ENCODE assay signal across 42 mouse cellular contexts in genomic region chr11:4403381-4403780, GRCm38 (mm10). TPM values are rescaled to one million over a fixed set of nuclear protein-coding genes. Genes with fewer than 3 reads are reported as not detected.
"Had no signal": no experiment of that assay in that cellular context is flagged by ENCODE, and none has a peak within 500 bp of the region (broad histone marks: within the 10 kb centered on the region; RNA-seq: fewer than 3 reads in every experiment).

No protein-coding gene starts in this region.

- H3K36me3 ChIP-seq: heart, embryonic 12.5 days; heart, embryonic 13.5 days; heart, embryonic 15.5 days; hindbrain, embryonic 10.5 days; hindbrain, embryonic 12.5 days; hindbrain, embryonic 13.5 days; hindbrain, embryonic 15.5 days; intestine, embryonic 15.5 days; kidney, embryonic 15.5 days had no signal

- H3K9ac ChIP-seq: heart, embryonic 12.5 days; heart, embryonic 13.5 days; heart, embryonic 15.5 days; hindbrain, embryonic 12.5 days; hindbrain, embryonic 13.5 days; hindbrain, embryonic 14.5 days; hindbrain, embryonic 15.5 days; intestine, embryonic 15.5 days; kidney, embryonic 15.5 days had no signal

- H3K9me3 ChIP-seq: heart, embryonic 12.5 days; heart, embryonic 13.5 days; heart, embryonic 15.5 days; hindbrain, embryonic 10.5 days; hindbrain, embryonic 12.5 days; hindbrain, embryonic 13.5 days; hindbrain, embryonic 15.5 days; intestine, embryonic 15.5 days; kidney, embryonic 15.5 days had no signal

- ATAC-seq: hindbrain, embryonic 16.5 days; hindbrain, postnatal 0 days; inflammation-experienced regulatory T-cells, adult 6 months; intestine, embryonic 15.5 days; intestine, embryonic 16.5 days; intestine, postnatal 0 days had no signal

- H3K27ac ChIP-seq: heart, embryonic 13.5 days; heart, embryonic 15.5 days; hindbrain, embryonic 10.5 days; hindbrain, embryonic 12.5 days; hindbrain, embryonic 13.5 days; hindbrain, embryonic 14.5 days; hindbrain, embryonic 15.5 days; hindbrain, postnatal 0 days; intestine, embryonic 15.5 days; kidney, embryonic 15.5 days; kidney, postnatal 0 days; layer of hippocampus, adult 2 months; left cerebral cortex, adult 2 months had no signal

- H3K4me2 ChIP-seq: heart, embryonic 11.5 days; heart, embryonic 12.5 days; heart, embryonic 13.5 days; heart, embryonic 15.5 days; hindbrain, embryonic 12.5 days; hindbrain, embryonic 13.5 days; hindbrain, embryonic 14.5 days; hindbrain, embryonic 15.5 days; intestine, embryonic 15.5 days; kidney, embryonic 15.5 days had no signal

- DNase-seq: heart, postnatal 10 days; heart, postnatal 14 days; heart, postnatal 36 days; heart, postnatal 4 days; kidney, adult 11 months; kidney, adult 18-20 months; kidney, adult 2 months; kidney, adult 8-10 months; kidney, adult 9 months; kidney, postnatal 10 days; kidney, postnatal 14 days; kidney, postnatal 25 days; kidney, postnatal 36 days; kidney, postnatal 4 days; layer of hippocampus, adult 9-11 months; layer of hippocampus, postnatal 36 days had no signal

- H3K4me1 ChIP-seq: hindbrain, embryonic 12.5 days; hindbrain, embryonic 13.5 days; hindbrain, embryonic 15.5 days; intestine, embryonic 15.5 days; kidney, embryonic 15.5 days had no signal

- H3K27me3 ChIP-seq: heart, embryonic 12.5 days; heart, embryonic 13.5 days; heart, embryonic 15.5 days; hindbrain, embryonic 12.5 days; hindbrain, embryonic 13.5 days; hindbrain, embryonic 15.5 days; intestine, embryonic 15.5 days; kidney, embryonic 15.5 days had no signal

- H3K4me3 ChIP-seq: heart, embryonic 12.5 days; heart, embryonic 13.5 days; heart, embryonic 15.5 days; hindbrain, embryonic 10.5 days; hindbrain, embryonic 12.5 days; hindbrain, embryonic 13.5 days; hindbrain, embryonic 15.5 days; intestine, embryonic 15.5 days; kidney, embryonic 15.5 days; layer of hippocampus, adult 2 months; left cerebral cortex, adult 2 months had no signal

RNA-seq across cellular contexts. Expression of gene Hormad2, which starts 37.5 kb away (rescaled TPM):
- total RNA-seq: heart, postnatal 10 days; heart, postnatal 14 days; heart, postnatal 25 days; hindbrain, postnatal 0 days; layer of hippocampus, adult 18-20 months; layer of hippocampus, adult 2 months; layer of hippocampus, postnatal 10 days; layer of hippocampus, postnatal 14 days; left cerebral cortex, adult 18-20 months; left cerebral cortex, adult 2 months had no signal
- polyA plus RNA-seq: heart, postnatal 0 days; hindbrain, embryonic 10.5 days; hindbrain, embryonic 11.5 days; hindbrain, embryonic 13.5 days; hindbrain, embryonic 15.5 days; hindbrain, postnatal 0 days; kidney, adult 2 months had no signal
